Mouse (Mus musculus) forebrain, embryonic 14.5 days (tissue): ENCODE results near the gene Sbsn. TPM values are rescaled to one million over a fixed set of nuclear protein-coding genes. Genes with fewer than 3 reads are reported as not detected.

Experiments used
- ATAC-seq: fragments of 200-750 bp; cut with Nextera tagmentation; 2 replicates; pipeline ENCODE4 v1.8.0; 2017; ENCODE audit warnings: mild to moderate bottlenecking, moderate library complexity
- DNase-seq: peaks from one replicate; pipeline ENCODE4 v3.0.0-alpha.2; 2015; ENCODE audit warnings: low spot score
- H3K27ac ChIP-seq: fragments of 300-500 bp; sonication (generic); 2 replicates; pipeline ENCODE4 v1.5.1; 2014; ENCODE audit warnings: low read depth, mild to moderate bottlenecking, control low read depth, low read length, moderate library complexity
- H3K27me3 ChIP-seq: fragments of 300-500 bp; sonication (generic); replicated peaks from 2 replicates; pipeline ENCODE4 v1.6.1; 2014; ENCODE audit warnings: low read length, control low read depth, mixed read lengths; ENCODE audit not compliant: control insufficient read depth, insufficient read depth
- H3K36me3 ChIP-seq: fragments of 300-500 bp; sonication (generic); 2 replicates; pipeline ENCODE4 v1.6.1; 2014; ENCODE audit warnings: low read length, control low read depth; ENCODE audit not compliant: control insufficient read depth, insufficient read depth
- H3K4me1 ChIP-seq: fragments of 300-500 bp; sonication (generic); 2 replicates; pipeline ENCODE4 v1.6.1; 2014; ENCODE audit warnings: antibody characterized with exemption, low read length, control low read depth; ENCODE audit not compliant: control insufficient read depth, insufficient read depth
- H3K4me2 ChIP-seq: fragments of 300-500 bp; sonication (generic); 2 replicates; pipeline ENCODE4 v1.6.1; 2014; ENCODE audit warnings: mild to moderate bottlenecking, control low read depth, low read length
- H3K4me3 ChIP-seq: fragments of 300-500 bp; sonication (generic); 2 replicates; pipeline ENCODE4 v1.5.1; 2014; ENCODE audit warnings: low read depth, low read length, control low read depth
- H3K9ac ChIP-seq: fragments of 300-500 bp; sonication (generic); 2 replicates; pipeline ENCODE4 v1.6.1; 2014; ENCODE audit warnings: mild to moderate bottlenecking, low read length, control low read depth, moderate library complexity
- H3K9me3 ChIP-seq: fragments of 300-500 bp; sonication (generic); replicated peaks from 2 replicates; pipeline ENCODE4 v1.6.1; 2016; ENCODE audit warnings: low read length, control low read depth, mixed read lengths; ENCODE audit not compliant: control insufficient read depth
- WGBS: fragments of 180-500 bp; shearing (Covaris S2); extraction: QIAGEN DNeasy Blood & Tissue Kit; methylation state at CpG from one replicate; pipeline ENCODE4 v1.1.7; 2014; 5-methylcytosine and 5-hydroxymethylcytosine counted together
- polyA plus RNA-seq: library from polyadenylated mRNA; unstranded; fragments of >200 nt; fragmentation: Nextera tagmentation; extraction: Ambion mirVana; gene quantifications from 2 replicates; pipeline ENCODE4 v1.2.1, GENCODE M21; 2014

Sbsn gene
- polyA plus RNA-seq: 1.3 and 2.0 TPM in 2 replicates

GRCm38 (mm10) chr7:30751086-30751669 is at the start of gene Sbsn:
Sbsn (plus strand) TSS chr7:30751471.
- Histone ChIP-seq H3K4me2 (no peak within 1 kb of the TSS), H3K4me3 (no peak within 1 kb of the TSS), H3K9ac (no peak within 1 kb of the TSS), H3K27me3 (no peaks in the 10 kb centered on the region), H3K27ac (no peak within 1 kb of the TSS), H3K9me3 (no peaks in the 10 kb centered on the region), H3K4me1 (no peaks in the 10 kb centered on the region), H3K36me3 (peaks cover 11% of the 10 kb centered on the region; the same call in 1 of the 2 replicates)
- ATAC-seq (no peak), DNase-seq (no peak)
- 80% methylated on average over 5 of the region's 5 CpGs for WGBS

GRCm38 (mm10) chr7:30706214-30706882 is 44.9 kb upstream of the Sbsn start:
- Histone ChIP-seq H3K9me3 (no peaks in the 10 kb centered on the region), H3K4me1 (no peaks in the 10 kb centered on the region), H3K27me3 (no peaks in the 10 kb centered on the region), H3K27ac (no peak overlapping the region), H3K9ac (no peak overlapping the region), H3K36me3 (no peaks in the 10 kb centered on the region), H3K4me3 (no peak overlapping the region), H3K4me2 (no peak overlapping the region)
- 84% methylated on average over 8 of the region's 8 CpGs for whole genome bisulfite sequencing
- ATAC-seq (no peak), DNase-seq (no peak)

- H3K4me1 ChIP-seq: no peaks in the 10 kb centered on the region
- no peak overlapping the region for H3K4me2 ChIP-seq
- ATAC-seq (no peak), DNase-seq (no peak)
- no peak overlapping the region for H3K27ac ChIP-seq
- H3K9me3 ChIP-seq: no peaks in the 10 kb centered on the region
- H3K9ac ChIP-seq: no peak overlapping the region
- H3K4me3 ChIP-seq: no peak overlapping the region
- H3K27me3 ChIP-seq: no peaks in the 10 kb centered on the region
- 84% methylated on average over 1 of the region's 1 CpGs for WGBS
- no peaks in the 10 kb centered on the region for H3K36me3 ChIP-seq
Measured at GRCm38 (mm10) chr7:30707441-30707840, 43.8 kb upstream of the Sbsn start.

GRCm38 (mm10) chr7:30711942-30712341 is 39.3 kb upstream of the Sbsn start, which contains the start of gene Atp4a:
Atp4a (plus strand) TSS chr7:30712209.
- Histone ChIP-seq H3K4me2 (no peak within 1 kb of the TSS), H3K27me3 (peaks cover 5% of the 10 kb centered on the region), H3K36me3 (no peaks in the 10 kb centered on the region), H3K4me1 (no peaks in the 10 kb centered on the region), H3K27ac (no peak within 1 kb of the TSS), H3K9me3 (no peaks in the 10 kb centered on the region), H3K4me3 (no peak within 1 kb of the TSS), H3K9ac (no peak within 1 kb of the TSS)
- 91% methylated on average over 3 of the region's 3 CpGs for WGBS
- DNase-seq: no peak
- no peak for ATAC-seq

GRCm38 (mm10) chr7:30717006-30717715 is 34.1 kb upstream of the Sbsn start:
- Histone ChIP-seq H3K27me3 (peaks cover 11% of the 10 kb centered on the region), H3K4me1 (peaks cover 4% of the 10 kb centered on the region), H3K4me2 (peak overlapping the region; percentile 56), H3K9ac (peak overlapping the region; percentile 29; the same call in 1 of the 2 replicates), H3K9me3 (no peaks in the 10 kb centered on the region), H3K4me3 (peak overlapping the region; percentile 22), H3K27ac (no peak overlapping the region), H3K36me3 (no peaks in the 10 kb centered on the region)
- 1% methylated on average over 43 of the region's 43 CpGs for WGBS
- peak; percentile 89 for DNase-seq
- peak; percentile 89 for ATAC-seq

- Histone ChIP-seq H3K9me3 (no peaks in the 10 kb centered on the region), H3K27me3 (peaks cover 11% of the 10 kb centered on the region), H3K4me3 (peak overlapping the region; percentile 22), H3K27ac (no peak overlapping the region), H3K36me3 (no peaks in the 10 kb centered on the region), H3K9ac (peak overlapping the region; percentile 29; the same call in 1 of the 2 replicates), H3K4me2 (peak overlapping the region; percentile 56), H3K4me1 (peaks cover 4% of the 10 kb centered on the region)
- DNase-seq (no peak), ATAC-seq (no peak)
- WGBS: 7% methylated on average over 14 of the region's 14 CpGs
Measured at GRCm38 (mm10) chr7:30717716-30718046, 33.6 kb upstream of the Sbsn start.

GRCm38 (mm10) chr7:30719669-30720068 is 31.6 kb upstream of the Sbsn start:
- no peak overlapping the region for H3K4me3 ChIP-seq
- no peak overlapping the region for H3K4me2 ChIP-seq
- DNase-seq: no peak
- H3K27me3 ChIP-seq: peaks cover 11% of the 10 kb centered on the region
- no peak overlapping the region for H3K9ac ChIP-seq
- H3K27ac ChIP-seq: no peak overlapping the region
- peaks cover 4% of the 10 kb centered on the region for H3K4me1 ChIP-seq
- WGBS: 95% methylated on average over 5 of the region's 5 CpGs
- H3K9me3 ChIP-seq: no peaks in the 10 kb centered on the region
- H3K36me3 ChIP-seq: no peaks in the 10 kb centered on the region
- ATAC-seq: no peak

- H3K4me3 ChIP-seq: no peak overlapping the region
- no peaks in the 10 kb centered on the region for H3K9me3 ChIP-seq
- no peak overlapping the region for H3K4me2 ChIP-seq
- peaks cover 11% of the 10 kb centered on the region for H3K27me3 ChIP-seq
- peaks cover 4% of the 10 kb centered on the region for H3K4me1 ChIP-seq
- no peak overlapping the region for H3K27ac ChIP-seq
- ATAC-seq (no peak), DNase-seq (peak; percentile 51)
- WGBS: 51% methylated on average over 7 of the region's 7 CpGs
- no peak overlapping the region for H3K9ac ChIP-seq
- peaks cover under 1% of the 10 kb centered on the region; the same call in 1 of the 2 replicates for H3K36me3 ChIP-seq
Measured at GRCm38 (mm10) chr7:30721286-30721685, 30.0 kb upstream of the Sbsn start.
